Mouse (Mus musculus) kidney, adult 2 months (tissue): ENCODE measurements around the gene Cdc20b.

Experiments used
- CTCF ChIP-seq: fragments of 200-500 bp; conservative IDR thresholded peaks from 2 replicates; pipeline ENCODE4 v1.5.1; 2011; ENCODE audit warnings: low read depth, mild to moderate bottlenecking, control low read depth, low read length, moderate library complexity, mixed read lengths; ENCODE audit not compliant: insufficient read depth, insufficient read length
- POLR2A ChIP-seq: fragments of 200-500 bp; IDR thresholded peaks from one replicate; pipeline ENCODE4 v1.6.1; 2011; ENCODE audit warnings: low read depth, low read length, control low read depth

GRCm38 (mm10) chr13:113034271-113034886 is 532 bp upstream of the Cdc20b start:
- TF ChIP-seq CTCF, result no peak
- TF ChIP-seq POLR2A, result no peak
